Mouse (Mus musculus) heart, postnatal 0 days (tissue): Measurements from ENCODE around the gene Pcare.

Source experiments
- CTCF ChIP-seq: IDR thresholded peaks from 2 replicates; pipeline ENCODE4 v1.5.1; 2016; ENCODE audit warnings: antibody characterized with exemption, control low read depth, low read depth
- EP300 ChIP-seq: IDR thresholded peaks from 2 replicates; pipeline ENCODE4 v1.6.1; 2016; ENCODE audit warnings: antibody characterized with exemption, low read depth

- TF ChIP-seq EP300 (no peak), CTCF (no peak)
Observed at GRCm38 (mm10) chr17:71760536-71760935, 7.8 kb upstream of the Pcare start.
